Mouse (Mus musculus) liver, embryonic 16.5 days (tissue): ENCODE measurements around the gene Rpa2. TPM values are rescaled to one million over a fixed set of nuclear protein-coding genes. Genes with fewer than 3 reads are reported as not detected.

Experiments
- ATAC-seq: fragments of 200-750 bp; cut with Nextera tagmentation; 2 replicates; pipeline ENCODE4 v1.8.0; 2017; ENCODE audit warnings: low read depth, mild to moderate bottlenecking, moderate number of reproducible peaks, moderate library complexity
- H3K27ac ChIP-seq: fragments of 300-500 bp; sonication (generic); 2 replicates; pipeline ENCODE4 v1.5.1; 2014; ENCODE audit warnings: mild to moderate bottlenecking, low read length
- H3K27me3 ChIP-seq: fragments of 300-500 bp; sonication (generic); 2 replicates; pipeline ENCODE4 v1.6.1; 2014; ENCODE audit warnings: low read depth, low read length, mixed read lengths; ENCODE audit not compliant: control insufficient read depth, insufficient read depth
- H3K36me3 ChIP-seq: fragments of 300-500 bp; sonication (generic); 2 replicates; pipeline ENCODE4 v1.6.1; 2014; ENCODE audit warnings: mild to moderate bottlenecking; ENCODE audit not compliant: control insufficient read depth, insufficient read depth
- H3K4me1 ChIP-seq: fragments of 300-500 bp; sonication (generic); 2 replicates; pipeline ENCODE4 v1.6.1; 2014; ENCODE audit warnings: low read depth, low read length, mixed read lengths; ENCODE audit not compliant: control insufficient read depth
- H3K4me2 ChIP-seq: fragments of 300-500 bp; sonication (generic); 2 replicates; pipeline ENCODE4 v1.6.1; 2014; ENCODE audit warnings: low read depth, low read length, mixed read lengths
- H3K4me3 ChIP-seq: fragments of 300-500 bp; sonication (generic); 2 replicates; pipeline ENCODE4 v1.5.1; 2014; ENCODE audit warnings: low read depth, mild to moderate bottlenecking, low read length
- H3K9ac ChIP-seq: fragments of 300-500 bp; sonication (generic); 2 replicates; pipeline ENCODE4 v1.6.1; 2014; ENCODE audit warnings: low read depth, low read length
- H3K9me3 ChIP-seq: fragments of 300-500 bp; sonication (generic); replicated peaks from 2 replicates; pipeline ENCODE4 v1.6.1; 2016; ENCODE audit warnings: low read length; ENCODE audit not compliant: control insufficient read depth
- WGBS: fragments of 180-500 bp; shearing (Covaris S2); extraction: QIAGEN DNeasy Blood & Tissue Kit; methylation state at CpG from one replicate; pipeline ENCODE4 v1.1.7; 2014; ENCODE audit not compliant: insufficient replicate concordance; 5-methylcytosine and 5-hydroxymethylcytosine counted together
- polyA plus RNA-seq: library from polyadenylated mRNA; unstranded; fragments of >200 nt; fragmentation: Nextera tagmentation; extraction: Ambion mirVana; gene quantifications from 2 replicates; pipeline ENCODE4 v1.2.1, GENCODE M21; 2015

The Rpa2 gene
- polyA plus RNA-seq, 1 experiment from 2014 or later = 65.4 TPM

DNA sequence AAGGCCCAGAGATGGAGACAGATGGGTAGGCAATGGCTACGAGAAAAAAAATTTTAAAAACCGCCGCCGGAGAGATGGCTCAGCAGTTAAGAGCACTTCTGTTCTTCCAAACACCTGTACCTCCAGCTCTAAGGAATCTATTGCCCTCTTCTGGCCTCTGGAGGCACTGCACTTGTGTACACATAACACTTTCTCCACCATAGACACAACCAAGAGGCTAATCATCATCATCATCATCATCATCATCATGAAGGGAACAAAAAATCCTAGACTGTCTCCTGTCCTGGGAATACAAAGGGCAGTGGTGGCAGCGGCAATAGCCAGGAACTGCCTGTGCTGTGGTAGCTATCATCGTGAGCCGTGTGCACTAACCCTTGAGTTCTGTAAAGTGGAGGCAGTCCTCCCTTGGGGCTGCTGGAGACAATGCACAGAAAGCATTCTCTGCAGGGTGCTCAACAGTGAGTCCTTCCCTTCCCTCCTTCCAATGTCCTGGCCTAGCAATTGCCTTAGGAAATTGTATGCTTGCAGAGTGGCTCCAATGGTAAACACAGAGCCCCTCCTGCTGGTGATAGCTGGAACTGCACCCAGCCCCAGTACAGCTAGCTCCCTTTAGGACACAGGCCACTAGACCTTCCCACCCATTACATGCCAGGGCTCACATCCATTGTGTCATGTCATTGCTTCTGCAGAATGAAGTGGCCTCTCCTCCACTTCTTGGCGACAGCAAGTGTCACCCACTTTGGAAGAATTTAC lies 55.7 kb downstream of the Rpa2 start:
- H3K4me1 ChIP-seq = no peaks in the 10 kb centered on the region
- H3K9me3 ChIP-seq = no peaks in the 10 kb centered on the region
- 43% methylated on average over 8 of the region's 8 CpGs for WGBS
- H3K27ac ChIP-seq = no peak overlapping the region
- H3K27me3 ChIP-seq = no peaks in the 10 kb centered on the region
- no peak overlapping the region for H3K4me2 ChIP-seq
- ATAC-seq = peak; percentile 61
- H3K9ac ChIP-seq = no peak overlapping the region
- H3K4me3 ChIP-seq = no peak overlapping the region
- peaks cover 16% of the 10 kb centered on the region for H3K36me3 ChIP-seq

Other genes with a start within 250 kb of the Rpa2 start
- gene Atpif1, start 234.7 kb upstream of the Rpa2 start, polyA plus RNA-seq = 1,068 and 1,164 TPM in 2 replicates
- gene Dnajc8, start 232.8 kb upstream of the Rpa2 start, polyA plus RNA-seq = 77.7 and 83.4 TPM in 2 replicates
- 0.91 and 1.2 TPM in 2 replicates for gene Ptafr, start 204.3 kb upstream of the Rpa2 start, polyA plus RNA-seq
- 13.2 and 14.5 TPM in 2 replicates for gene Eya3, start 129.3 kb upstream of the Rpa2 start, polyA plus RNA-seq
- gene Xkr8, start 35.8 kb upstream of the Rpa2 start, polyA plus RNA-seq = 2.5 and 3.9 TPM in 2 replicates
- gene Smpdl3b, start 11.1 kb upstream of the Rpa2 start, polyA plus RNA-seq = 0.75 and 0.90 TPM in 2 replicates
- gene Themis2, start 28.1 kb downstream of the Rpa2 start, polyA plus RNA-seq = 2.6 and 3.2 TPM in 2 replicates
- 21.6 and 22.0 TPM in 2 replicates for gene Ppp1r8, start 74.8 kb downstream of the Rpa2 start, polyA plus RNA-seq
- gene Stx12, start 116.2 kb downstream of the Rpa2 start, polyA plus RNA-seq = 15.0 and 17.1 TPM in 2 replicates
- gene Fam76a, start 154.2 kb downstream of the Rpa2 start, polyA plus RNA-seq = 24.6 and 27.7 TPM in 2 replicates
- gene Fgr, start 205.8 kb downstream of the Rpa2 start, polyA plus RNA-seq = 2.4 and 3.2 TPM in 2 replicates
- gene Ahdc1, start 242.9 kb downstream of the Rpa2 start, polyA plus RNA-seq = 0.70 and 1.6 TPM in 2 replicates